Mouse (Mus musculus) thymus, postnatal 10 days (tissue): ENCODE measurements around the gene Gm47791.

Source experiments
- DNase-seq, 2 experiments: peaks; one replicate each; pipeline ENCODE4 v3.0.0; 2021; ENCODE audit warnings: low spot score in 2 of 2

Gm47791 gene

DNA sequence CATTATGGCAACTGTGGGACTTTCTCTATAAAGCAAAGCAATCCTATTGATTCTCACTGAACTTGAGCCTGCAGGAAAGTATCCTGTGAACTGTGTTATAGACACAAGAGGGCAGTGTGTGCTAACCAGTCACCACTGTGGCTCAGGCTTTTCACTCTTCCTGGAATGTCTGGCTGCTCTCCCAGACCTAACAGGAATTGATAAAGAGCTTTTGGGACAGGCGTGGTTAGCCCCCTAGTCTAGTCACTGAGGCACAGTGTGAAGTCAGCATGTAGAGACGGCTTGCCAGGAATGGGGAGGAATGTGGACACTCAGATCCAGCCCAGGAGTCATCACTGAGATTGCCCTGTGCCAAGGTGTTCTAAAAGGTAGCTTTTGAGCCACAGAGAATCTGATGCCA lies 16.4 kb upstream of the Gm47791 start:
- DNase-seq: peak in 1 of 2 experiments; percentile 28

DNA sequence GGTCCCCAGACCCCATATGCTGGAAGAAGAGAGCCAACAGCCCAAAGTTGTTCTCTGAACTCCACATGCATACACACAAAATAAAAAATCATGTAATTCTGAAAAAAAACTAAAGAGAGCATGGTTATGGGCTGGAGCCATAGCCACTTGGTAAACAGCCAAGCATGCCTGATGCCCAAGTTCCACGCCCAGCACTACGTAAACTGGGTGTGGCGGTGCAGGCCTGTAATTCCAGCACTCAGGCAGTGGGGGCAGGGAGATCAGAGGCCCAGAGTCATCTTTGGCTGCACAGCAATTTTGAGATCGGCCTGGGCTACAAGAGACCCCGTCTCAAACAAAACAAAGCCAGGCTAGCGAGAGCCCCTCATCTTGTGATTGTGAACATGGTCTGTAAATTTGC lies 14.5 kb upstream of the Gm47791 start:
- no peak for DNase-seq

DNA sequence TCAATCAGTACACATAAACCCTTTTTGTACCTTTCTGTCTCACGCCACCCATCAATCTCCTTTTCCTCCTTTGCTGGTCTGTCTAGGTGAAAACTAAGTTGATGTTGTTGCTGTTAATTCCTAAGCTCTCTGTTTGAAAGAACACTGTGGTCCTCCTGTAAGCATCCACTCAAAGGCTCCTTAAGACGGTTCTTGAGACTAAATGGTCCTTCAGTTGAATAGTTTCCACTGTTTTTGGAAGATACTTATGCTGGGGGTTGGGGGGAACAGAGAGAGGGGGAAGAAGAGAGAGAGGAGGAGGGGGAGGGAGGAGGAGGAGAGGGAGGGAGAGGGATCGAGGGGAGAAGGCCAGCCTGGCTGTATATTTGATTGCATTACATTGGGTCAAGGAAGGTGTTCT lies 12.5 kb upstream of the Gm47791 start:
- DNase-seq: no peak

DNA sequence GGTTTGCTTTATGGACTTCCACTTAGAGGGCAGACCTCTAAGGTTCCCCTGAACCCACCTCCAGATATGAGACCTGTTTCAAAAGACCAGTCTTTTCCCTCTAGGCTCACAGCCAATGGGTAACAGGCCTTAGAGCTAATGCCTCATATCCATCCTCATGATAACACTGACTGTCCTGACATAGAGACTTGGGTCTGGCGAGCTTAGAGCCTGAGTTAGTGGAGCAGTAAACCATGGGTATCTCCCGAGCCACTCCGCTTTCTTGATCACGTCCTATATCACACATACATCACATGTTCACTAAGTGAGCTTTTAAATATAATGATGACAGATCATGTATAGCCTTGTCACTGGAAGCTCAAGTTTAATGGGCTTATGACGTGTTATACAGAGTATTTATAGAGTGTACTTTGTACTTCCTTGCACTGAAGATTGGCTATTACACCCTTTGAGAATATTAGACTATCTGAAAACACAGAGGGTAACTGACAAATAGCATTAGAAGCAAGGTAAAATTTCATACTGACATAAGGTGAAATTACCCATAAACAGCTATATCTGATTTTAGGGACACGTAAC lies 8.4 kb upstream of the Gm47791 start:
- DNase-seq: no peak

DNA sequence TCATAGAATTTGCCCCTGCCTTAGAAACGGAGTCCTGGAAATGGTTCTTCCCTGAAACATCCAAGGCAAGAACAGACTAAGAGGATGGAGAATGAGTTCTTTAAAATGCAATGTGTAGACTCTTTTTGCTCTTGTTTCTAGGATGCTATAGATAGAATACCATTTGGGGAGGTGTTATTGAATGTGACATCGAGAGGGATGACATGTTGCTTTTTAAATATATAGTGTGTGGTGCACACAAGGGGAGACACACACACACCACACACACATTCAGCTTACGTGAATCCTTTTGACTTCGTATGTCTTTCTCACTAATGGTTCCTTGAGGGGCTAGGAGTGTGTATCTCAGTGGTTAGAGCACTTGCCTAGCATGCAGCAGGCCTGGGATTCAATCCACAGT lies 4.2 kb upstream of the Gm47791 start:
- DNase-seq: no peak

DNA sequence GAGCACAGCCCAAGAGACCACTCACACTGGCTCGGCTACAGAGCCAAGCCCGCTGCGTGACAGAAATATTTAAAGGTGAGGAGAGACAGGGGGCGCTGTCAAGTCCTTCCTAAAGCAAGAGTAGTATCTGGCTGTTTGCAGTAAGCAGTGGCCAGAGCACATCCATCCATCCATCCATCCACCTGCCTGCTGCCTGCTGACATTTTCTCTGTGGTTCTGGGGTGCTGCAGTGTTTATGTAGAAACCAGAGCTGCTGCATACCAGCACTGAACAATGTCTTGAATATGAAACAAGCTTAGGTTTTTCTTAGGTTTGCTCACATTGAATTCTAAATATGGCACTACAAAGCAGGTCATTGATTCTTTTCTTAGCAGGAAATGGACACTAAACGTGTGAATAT lies 2.2 kb upstream of the Gm47791 start:
- no peak for DNase-seq

DNA sequence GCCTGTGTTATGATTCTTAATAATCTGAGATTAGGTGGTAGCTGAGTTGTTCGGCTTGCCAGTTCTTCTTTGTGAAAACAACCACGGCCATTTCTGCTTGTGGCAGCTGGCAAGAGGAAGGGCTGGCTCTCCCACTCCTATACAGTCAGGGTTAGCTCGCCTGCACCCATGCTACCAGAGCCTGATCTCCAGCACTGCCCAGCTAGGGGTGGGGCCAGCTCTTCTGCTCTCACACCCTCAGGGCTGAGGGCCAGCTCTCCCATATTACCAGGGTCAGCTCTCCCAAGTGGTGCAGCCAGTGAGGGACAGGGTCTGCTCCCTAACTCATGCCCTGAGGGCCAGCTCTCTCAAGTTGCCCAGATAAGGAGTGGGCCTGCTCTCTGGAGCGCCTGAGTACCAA lies 1.4 kb upstream of the Gm47791 start:
- DNase-seq: no peak

DNA sequence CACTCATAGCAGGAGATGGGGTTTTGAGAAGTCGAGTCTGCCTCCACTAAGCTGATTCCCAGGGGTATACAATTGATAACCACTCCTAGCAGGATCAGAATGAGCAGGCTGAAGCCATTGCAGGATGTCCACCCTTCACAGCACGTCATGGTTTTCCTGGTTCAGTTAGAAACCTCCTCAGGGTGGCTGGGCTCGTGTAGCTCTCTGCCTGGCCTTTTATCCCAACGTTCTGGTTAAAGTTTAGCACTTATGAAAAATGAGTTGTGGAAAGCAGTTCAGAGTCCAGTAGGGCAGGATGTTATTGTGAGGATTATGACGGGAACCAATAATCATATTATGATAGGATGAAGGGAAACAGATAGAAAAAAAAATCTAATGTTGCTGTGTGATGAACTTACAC lies 2.8 kb downstream of the Gm47791 start, which contains the start of gene Tm4sf20:
Gene Tm4sf20, minus strand, starts transcription at position 193 of the 400 bp plus-strand sequence.
- no peak for DNase-seq

DNA sequence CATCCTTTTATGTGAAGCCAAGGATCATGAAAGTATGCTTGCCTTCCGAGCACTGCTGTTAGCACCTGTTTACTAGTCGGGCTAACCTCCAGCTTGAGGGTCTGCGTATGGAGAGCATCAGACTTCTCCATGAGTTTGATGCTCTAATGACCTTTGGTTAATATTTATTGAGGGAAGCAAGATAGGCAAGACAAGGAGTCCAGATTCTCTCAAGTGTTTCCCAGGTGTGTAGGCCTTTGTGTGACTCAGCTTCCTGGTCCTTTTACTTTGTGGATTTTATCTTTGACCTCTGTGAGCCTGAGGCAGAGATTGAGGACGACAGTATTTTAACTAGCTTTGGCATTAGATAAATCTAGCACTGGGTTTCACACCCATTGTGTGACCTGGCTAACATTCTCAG lies 4.4 kb downstream of the Gm47791 start:
- no peak for DNase-seq

DNA sequence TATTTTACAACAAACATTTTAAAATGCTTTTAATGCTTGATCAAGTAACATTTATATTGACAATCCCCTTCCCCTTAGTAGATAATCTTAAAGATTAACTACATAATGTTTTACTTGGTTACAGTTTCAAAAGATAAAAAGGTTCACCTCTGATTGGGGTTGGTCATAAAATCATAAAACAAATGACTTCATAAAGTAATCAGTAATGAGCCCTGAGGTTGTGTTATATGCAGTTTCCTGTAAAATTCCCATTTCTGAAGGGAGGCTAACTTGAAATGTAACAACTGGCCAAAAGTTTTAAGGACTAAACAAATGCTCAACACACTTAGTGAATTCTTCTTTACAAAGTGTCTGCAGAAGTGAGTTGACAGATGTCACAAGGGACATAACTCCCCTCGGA lies 4.8 kb downstream of the Gm47791 start:
- no peak for DNase-seq

DNA sequence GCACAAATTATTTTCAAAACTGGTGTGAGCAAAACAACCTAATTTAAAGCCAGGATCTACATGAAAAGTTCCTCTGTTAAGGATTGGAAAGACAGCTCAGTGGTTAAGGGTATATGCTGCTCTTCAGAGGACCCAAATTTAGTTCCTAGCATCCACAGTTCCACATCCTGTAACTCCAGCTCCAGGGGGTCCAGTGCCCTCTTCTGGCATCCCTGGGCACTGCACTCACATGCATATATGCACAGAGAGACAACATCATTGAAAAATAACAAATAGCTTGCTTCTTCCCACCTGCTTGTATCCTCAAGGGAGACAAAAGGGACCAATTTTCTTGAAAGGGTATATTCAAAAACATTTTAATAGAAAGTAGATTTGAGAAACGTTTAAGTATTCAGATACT lies 8.8 kb downstream of the Gm47791 start:
- no peak for DNase-seq

DNA sequence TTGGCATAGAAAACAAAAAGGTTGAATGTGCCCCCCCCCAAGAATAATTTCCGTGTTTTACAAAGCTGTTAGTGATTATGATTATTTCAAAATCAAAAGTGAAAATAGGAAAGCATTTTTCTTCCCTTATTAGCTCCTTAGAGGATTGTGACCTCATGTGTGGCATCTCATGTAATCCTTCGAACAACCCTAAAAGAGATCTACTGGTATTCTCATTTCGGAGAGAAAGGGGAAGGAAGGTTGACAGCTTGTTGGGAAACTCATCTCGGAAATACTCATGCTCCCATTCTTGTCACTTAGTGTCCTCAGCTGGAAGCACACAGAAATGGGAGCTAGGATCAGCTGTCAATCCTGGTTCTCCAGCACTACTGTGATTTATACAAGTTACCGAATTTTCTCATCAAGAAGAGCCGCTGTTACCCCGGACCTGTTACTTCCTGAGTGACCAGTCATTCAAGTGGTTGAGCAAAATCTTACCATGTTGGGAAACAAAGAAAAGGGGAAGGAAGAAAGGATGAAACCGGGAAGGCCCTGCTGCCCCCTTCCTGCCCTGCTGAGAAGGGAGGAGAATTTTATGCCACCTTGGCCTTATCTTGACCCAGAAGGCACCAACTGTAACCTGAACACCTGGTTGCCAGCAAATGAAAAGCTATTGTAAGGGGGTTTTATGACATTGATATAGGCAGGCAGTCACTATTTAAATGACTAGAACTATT lies 9.4 kb downstream of the Gm47791 start:
- no peak for DNase-seq

DNA sequence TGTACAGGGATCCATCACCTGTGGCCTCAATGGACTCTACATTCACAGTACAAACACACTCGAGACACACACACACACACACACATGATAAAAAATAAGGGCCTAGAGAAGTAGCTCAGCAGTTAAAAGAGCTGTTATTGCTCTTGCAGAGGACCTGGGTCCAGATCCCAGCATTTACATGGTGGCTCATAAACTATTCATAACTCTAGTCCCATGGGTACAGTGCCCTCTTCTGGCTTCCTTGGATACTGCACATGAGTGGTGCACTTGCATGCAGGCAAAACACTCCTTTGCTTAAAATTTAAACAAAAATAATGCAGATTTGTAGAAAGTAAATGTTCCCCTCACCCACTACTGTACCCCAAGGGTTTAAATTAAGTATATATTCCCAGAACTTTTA lies 11.5 kb downstream of the Gm47791 start:
- no peak for DNase-seq

DNA sequence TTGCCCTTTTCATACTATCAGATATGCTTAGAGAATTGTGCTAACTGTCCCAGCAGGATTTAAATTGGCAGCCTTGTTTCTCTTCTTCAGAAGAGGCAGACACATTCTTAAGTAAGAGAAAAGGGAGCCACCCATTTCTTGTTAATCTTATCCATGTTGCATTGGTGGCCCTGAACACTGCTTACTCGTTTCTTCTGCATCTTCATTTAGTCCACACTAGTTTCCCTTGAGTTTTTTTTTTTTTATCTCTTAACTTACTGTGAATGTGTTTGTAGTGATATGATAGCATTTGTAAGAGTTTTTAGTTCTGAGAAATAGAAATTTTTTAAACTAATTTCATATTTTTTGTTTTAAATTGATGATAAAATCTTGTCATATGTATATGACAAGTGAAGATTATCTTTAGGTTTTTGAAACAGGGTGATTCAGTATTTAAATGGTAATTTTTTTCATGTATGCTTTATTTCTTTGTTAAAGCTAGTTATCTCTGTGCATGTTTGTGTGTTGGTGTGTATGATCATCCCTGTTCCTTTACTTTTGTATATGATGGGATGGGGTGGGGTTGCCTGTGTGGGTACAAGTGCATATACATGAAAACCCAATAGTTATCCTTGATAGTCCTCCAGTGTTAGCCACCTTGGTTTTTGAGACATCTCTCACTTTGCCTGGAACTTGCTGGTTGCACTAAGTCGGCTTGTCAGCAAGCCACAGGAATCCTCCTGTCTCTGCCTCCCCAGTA lies 23.2 kb downstream of the Gm47791 start:
- no peak for DNase-seq

DNA sequence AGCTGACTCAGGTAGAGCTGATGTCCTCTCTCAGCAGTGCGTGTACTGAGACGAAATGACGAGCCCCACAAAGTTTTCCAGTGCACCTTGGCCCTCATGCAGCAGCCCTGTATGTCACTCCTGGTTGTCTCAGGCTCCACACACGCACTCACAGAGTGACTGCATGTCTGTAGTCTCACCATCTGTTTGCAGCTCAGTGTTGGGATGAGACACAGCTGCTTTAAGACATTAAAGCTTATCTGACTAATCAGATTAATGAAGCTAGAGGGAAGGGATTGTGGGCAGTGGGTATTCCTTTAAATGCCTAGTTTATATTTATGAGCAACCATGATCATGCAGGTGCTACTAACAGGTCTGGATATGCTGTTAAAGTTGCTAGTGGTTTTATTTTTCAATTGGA lies 24.6 kb downstream of the Gm47791 start:
- no peak for DNase-seq

DNA sequence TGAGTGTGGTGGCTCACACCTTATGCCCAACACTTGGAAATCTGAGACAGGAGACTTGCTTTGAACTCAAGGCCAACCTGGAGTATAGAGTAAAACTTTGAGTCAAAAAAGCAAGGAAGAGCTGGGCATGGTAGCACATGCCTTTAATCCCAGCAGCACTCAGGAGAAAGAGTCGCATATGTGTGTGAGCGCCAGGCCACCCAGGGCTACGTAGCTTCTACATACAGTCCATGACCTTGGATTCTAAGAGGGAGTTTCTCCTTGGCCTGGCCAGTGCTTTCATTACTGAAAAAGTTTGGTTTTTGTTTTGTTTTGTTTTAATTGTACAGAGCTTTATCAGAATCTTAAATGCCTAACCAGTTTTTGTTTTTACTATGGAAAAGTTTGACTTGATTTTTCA lies 27.1 kb downstream of the Gm47791 start:
- DNase-seq: no peak

DNA sequence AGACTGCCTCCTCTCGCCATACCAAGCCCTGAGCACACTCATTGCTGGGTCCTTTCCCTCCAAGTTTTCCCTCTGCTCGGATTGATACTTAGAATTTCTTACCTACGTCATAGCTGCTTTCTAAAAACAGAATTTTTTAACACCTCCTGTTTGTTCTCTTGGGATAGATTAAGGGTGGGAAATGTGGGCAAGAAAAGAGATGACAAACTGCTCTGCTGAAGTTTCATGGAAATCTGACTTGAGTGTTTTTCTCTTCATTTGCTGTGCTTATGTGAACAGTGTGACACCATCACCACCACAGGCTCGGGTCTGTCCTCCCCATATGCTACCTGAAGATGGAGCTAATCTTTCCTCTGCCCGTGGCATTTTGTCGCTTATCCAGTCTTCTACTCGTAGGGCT lies 29.5 kb downstream of the Gm47791 start:
- no peak for DNase-seq

DNA sequence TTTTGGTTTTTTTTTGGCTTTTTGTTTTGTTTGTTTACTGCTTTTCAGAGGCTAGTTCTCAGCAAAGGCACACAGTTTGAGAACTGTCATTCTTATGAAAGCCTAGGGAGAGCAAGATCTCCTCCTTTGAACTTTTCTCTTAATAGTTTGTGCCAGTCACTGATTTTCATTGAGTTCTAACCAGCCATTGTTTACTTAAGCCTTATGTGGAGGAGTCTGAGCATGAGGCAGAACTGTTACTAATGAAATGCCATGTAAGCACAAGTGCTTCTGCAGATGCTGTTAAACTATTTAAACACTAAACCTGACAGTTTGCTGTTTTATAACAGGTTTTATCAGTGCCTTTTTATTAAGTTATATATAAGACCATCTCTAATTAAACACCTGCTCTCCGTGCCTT lies 33.0 kb downstream of the Gm47791 start:
- DNase-seq: no peak

DNA sequence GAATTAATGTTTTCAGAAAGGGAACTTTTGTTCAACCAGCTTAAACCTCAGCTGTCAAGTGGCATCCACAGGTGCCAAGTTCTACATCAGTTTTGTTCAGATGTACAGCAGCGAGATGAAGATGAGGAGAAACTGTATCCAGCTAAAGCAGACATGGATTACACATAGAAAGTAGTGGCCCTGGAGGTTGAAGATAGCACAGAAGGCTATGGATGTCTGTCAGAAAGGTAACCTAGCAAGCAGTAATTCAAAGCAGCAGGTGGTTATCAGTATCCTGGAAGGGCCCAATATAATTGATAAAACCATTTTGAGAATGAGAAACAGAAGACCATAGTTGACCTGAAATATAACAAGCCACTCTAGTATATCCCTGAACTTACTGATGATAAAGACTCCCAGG lies 37.7 kb downstream of the Gm47791 start:
- no peak for DNase-seq

DNA sequence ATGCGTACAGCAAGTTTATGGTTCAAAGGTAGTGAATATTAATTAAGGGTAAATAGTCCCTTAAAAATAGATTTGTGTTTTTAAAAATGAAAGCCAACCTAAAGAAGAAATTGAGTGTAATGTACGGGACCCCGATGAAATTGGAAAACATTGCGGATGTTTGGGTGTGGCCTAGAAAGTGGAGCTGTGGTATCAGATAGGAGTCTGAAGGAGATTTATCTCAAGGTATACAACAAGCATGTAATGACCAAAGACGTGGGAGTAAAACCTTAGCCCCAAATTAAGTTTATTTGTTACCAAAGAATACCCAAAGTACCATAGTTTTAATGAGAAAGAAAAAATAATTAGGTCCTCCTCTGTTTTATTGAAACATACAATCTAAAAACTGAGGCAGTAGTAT lies 44.6 kb downstream of the Gm47791 start:
- no peak for DNase-seq

DNA sequence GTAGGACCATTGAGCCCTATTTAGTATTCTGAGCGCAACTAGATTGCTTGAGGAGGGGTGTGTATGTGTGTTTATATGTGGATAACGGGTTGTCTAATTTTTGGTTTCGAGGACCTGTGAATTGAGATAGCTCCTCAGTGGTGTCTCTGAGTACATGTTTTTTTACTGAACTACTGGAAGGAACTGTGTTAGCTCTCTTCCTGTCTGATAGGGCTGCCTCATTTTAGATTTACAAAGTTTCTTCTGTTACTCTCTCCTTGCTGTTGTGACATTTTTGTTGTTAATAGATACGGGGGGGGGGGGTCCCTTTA lies 45.2 kb downstream of the Gm47791 start:
- DNase-seq: no peak

DNA sequence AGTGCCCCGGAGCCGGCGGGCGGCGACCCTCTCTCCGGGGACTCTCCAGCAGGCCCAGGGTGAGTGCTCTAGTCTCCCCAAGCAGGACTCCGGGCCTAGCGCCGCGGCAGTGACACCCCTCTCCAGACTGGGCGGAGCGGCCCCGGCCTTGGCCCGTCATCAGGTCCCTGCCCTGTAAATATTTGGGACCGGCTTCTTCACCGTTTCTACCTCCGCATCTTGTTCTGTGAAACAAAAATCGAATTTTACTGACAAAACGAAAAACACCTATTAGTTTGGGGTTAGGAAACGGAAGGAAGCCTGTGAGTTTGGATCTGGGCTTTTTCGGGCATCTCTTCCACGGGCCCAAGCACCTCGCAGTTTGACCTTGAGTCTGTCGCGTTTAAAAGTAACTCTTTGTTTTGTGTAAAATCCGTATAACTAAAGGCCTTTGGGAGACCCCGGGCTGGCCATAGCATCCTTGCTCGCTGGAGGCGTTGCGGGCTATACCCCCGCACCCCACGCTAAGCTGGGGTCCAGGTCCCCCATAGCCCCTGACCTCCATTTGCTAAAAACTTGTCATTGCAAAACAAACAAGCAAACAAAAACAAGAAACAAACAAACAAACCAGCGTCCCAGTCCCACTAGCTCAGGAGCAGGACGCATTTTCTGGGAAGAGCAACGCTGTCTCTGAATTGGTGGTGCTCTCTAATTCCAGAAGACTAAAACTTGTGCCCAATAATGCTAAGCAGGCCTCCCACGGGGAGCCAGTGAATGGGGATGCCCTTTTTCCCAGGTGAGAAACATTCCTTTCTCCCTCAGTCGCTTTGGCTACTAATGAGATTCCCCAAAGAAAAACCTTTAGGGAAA lies 45.8 kb downstream of the Gm47791 start:
- peak in 1 of 2 experiments; percentile 5 for DNase-seq
